Mouse (Mus musculus) left cerebral cortex, adult 18-20 months (tissue): ENCODE results near the gene Ckb. TPM values are rescaled to one million over a fixed set of nuclear protein-coding genes. Genes with fewer than 3 reads are reported as not detected.
"Not testable (repeated sequence)": the region's sequence is repeated elsewhere in the genome, so short reads cannot be mapped to it uniquely, and the experiment has no call there.

Experiments
- DNase-seq, 2 experiments: peaks; one replicate each; pipeline ENCODE4 v3.0.0; 2021 to 2022; ENCODE audit warnings: low spot score in 2 of 2, mixed read lengths in 1 of 2
- long read RNA-seq, 2 experiments: library from polyadenylated mRNA; stranded (forward); transcript quantifications; one replicate each; pipeline ENCODE4 v2.0.0; 2021
- total RNA-seq, 2 experiments: library from RNA; stranded (reverse); gene quantifications; 2 replicates each; pipeline ENCODE4 v1.2.3; 2021

The Ckb gene
- 1,000 to 10,000 TPM; 1,960 to 1,962 TPM for total RNA-seq
- long read RNA-seq, experiment 1, transcript Ckb-204 (2 exons, 2,839 nt), result minor isoform, 31 of 3,326 reads
- long read RNA-seq, experiment 1, transcript Ckb-201 (8 exons, 1,472 nt), result major isoform, 2,931 of 3,326 reads
- long read RNA-seq, experiment 1, partial matches to known transcripts, result 245 of 3,326 reads
- long read RNA-seq, experiment 1, other reads (novel, unspliced or antisense), result 119 of 3,326 reads
- long read RNA-seq, experiment 2, transcript Ckb-201 (8 exons, 1,472 nt), result major isoform, 2,620 of 2,941 reads
- long read RNA-seq, experiment 2, transcript Ckb-204 (2 exons, 2,839 nt), result minor isoform, 23 of 2,941 reads
- long read RNA-seq, experiment 2, partial matches to known transcripts, result 218 of 2,941 reads
- long read RNA-seq, experiment 2, other reads (novel, unspliced or antisense), result 80 of 2,941 reads

DNA sequence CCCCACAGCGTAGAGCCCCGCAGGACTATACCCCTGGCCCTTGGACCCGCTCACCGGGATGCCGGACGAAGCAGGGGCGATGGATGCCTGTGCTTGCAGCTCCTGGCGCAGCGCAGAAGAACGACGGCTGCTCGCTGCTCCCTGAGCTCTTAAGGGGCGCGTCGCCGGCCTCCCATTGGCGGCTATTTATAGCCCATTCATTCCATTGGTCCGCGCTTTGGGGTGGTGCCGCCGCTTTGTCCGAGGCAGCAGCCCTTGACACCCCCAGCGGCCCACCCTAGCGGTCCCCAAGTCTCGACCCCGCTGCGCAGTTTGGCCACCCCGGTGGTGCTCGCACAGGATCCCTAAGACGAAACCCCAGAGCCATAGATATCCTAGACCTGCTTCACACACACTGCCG is at the start of gene Ckb:
TSS of gene Ckb (minus strand) at position 163 of the 400 bp plus-strand sequence.
- DNase-seq, result peak; percentile 93 to 95

DNA sequence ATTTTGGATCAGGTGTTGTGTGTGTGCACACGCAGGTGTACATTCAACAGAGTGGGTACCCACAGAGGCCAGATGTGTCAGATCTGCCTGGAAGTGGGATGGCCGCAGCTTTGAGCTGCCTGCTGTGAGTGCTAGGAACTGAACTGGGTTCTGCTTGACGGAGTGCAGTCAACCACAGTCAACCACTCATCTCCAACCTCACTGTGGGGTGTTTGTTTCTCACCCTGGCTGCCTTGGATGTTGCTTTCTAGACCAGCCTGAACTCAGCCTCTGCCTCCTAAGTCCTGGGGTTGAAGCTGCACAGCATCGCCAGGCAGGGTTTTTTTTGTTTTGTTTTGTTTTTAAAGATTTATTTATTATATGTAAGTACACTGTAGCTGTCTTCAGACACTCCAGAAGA is 48.1 kb upstream of the Ckb start:
- DNase-seq, result no peak

DNA sequence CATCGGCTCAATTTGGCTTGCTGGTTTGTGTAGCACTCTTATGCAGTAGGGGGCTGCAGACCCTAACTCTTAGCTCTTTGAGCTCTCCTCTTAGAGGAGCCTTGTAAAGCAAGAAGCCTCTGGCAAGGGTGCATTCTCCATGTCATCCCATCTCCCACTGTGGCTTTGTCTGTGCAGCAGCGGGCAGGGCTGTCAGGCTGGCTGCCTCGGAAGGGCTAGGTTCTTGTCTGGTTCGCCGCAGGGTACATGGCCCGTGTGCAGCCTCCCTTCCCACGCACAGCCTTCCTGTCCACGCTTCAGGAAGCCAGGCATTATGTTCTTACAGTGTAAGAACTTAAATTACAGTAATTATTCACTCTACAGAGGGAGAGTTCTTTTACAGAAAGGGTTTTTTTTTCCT is 46.5 kb upstream of the Ckb start:
- DNase-seq, result no peak

- DNase-seq, result no peak
Observed at GRCm38 (mm10) chr12:111716505-111716904, 44.4 kb upstream of the Ckb start.

- DNase-seq, result not testable (repeated sequence)
Observed at GRCm38 (mm10) chr12:111713880-111714279, 41.7 kb upstream of the Ckb start.

DNA sequence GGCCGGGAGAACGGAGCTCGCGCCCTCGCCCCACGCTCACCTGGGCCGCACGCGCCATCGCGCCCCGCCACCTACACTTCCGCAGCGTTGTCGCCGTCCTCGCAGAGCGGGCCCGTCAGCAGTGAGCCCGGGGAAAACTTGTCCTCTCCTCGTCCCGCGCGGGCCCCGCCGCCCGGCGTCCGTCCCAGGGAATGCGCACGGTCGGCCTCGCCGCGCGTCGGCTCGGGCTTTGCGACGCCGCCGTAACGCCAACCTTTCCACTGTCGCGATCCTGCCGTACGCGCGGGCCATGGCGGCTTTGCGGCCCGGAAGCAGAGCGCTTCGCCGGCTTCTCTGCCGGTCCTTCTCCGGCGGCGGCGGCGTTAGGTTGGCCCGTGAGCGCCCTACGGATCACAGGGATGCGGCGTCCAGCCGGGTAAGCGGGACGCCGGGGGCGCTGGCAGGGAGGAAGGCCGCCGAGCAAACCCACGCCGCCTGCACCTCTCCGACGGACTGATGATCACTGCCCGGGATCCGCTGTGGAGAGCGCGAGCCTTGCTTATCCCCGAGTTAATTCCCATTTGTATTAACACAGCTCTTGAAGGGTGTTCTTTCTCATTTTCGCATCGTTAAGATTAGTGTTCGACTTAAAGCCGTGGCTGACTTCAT is 41.0 kb upstream of the Ckb start, which contains the start of the genes Bag5 and Apopt1:
TSS of gene Bag5 (minus strand) at position 254 of the 648 bp plus-strand sequence.
TSS of gene Apopt1 (plus strand) at position 258 of the 648 bp plus-strand sequence.
- peak; percentile 87 to 92 for DNase-seq

DNA sequence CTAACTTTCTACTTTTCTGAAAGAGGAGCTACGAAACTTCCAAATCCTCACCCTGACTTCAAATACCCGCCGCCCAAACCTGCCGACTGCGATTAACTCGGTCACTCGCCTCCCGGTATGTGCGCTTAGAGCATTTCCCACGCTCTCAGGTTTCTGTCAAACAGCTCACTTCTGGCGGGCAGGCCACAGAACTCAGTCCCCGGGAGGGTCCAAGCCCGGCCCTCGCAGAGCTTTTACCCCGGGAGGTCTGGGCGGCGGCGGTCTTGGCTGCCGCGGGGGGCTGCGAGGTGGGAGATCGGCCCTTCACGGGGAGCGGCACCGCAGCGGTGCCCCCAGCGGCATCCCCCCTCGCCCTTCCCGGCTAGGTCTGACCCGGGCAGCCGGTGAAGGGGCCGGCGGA is 40.3 kb upstream of the Ckb start:
- DNase-seq, result no peak

DNA sequence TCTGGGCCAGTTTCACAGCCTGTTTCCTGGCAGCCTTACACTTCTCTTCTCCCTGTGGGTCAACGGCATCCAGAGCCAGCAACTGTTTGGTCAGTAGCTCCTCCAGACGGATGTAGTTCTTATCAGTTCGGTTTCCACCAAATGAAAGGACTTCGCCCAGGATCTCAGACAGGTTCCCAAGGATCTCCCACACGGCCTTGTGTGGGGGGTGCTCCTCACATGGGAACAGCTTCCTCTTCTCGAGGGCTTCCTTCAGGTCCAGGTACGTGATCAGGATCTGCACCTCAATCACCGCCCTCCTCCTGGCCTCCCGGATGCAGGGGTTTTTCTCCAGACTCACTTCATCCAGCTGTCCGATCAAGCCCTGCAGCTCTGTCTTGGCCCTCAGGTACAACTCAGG is 38.0 kb upstream of the Ckb start:
- no peak for DNase-seq

DNA sequence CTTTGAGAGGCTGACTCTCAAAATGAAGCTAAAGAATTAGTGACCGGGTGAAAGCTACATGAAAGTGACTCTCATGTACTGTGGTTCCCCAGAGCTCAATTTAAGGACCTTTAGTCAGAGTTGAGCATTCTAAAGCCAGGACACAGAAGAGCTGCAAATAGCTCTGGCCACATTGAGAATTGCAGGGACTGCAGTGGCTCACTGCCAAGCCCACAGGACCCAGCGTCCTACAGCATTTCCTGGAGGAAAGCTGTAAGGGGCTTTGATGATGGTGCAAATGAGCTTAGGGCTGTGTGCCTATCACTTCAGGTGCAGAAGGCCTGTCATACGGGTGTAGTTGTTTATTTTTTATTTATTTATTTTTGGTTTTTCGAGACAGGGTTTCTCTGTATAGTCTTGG is 36.0 kb upstream of the Ckb start:
- DNase-seq, result peak in 1 of 2 experiments; percentile 20

- DNase-seq, result no peak
Observed at GRCm38 (mm10) chr12:111705186-111705973, 33.2 kb upstream of the Ckb start.

DNA sequence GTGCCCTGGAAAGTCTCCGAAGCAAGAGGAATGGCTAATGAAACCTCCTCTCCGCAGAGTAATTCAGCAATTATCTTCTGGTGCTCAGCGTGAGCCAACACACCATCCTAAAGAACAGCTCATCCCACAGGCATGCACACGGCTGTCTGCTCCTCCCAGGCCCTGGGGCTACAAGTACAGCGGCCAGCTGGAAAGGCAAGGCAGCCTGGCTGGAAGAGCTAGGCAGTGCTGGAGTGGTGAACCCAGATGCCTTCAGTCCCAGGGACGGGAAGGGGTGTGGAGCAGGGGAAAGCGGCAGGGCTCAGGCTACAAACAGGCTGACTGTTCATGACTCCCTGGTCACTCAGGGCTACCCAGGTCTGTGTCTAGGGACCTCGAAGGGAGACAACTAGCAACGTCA is 32.5 kb upstream of the Ckb start:
- DNase-seq, result no peak

DNA sequence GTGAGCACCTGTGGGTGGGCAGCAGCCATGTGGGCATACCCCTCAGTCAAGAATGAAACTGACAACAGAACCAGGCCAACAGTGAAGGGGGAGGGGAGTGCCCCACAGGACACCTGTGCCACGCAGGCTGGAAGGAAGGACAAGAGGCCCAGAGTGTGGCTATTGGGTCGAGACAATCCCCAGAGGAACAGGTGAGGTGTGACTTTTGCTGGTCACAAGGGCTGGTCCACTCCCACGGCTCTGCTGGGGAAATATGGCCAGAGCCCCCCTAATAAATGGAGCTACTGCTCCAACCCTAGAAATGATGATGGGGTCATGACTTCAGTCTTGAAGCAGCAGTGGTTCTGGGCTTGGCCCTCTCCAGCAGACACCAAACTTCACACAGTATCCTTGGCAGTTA is 31.2 kb upstream of the Ckb start:
- no peak for DNase-seq

- peak in 1 of 2 experiments; percentile 73 for DNase-seq
Observed at GRCm38 (mm10) chr12:111700920-111701458, 28.9 kb upstream of the Ckb start.

GRCm38 (mm10) chr12:111699542-111699941 is 27.4 kb upstream of the Ckb start:
- DNase-seq, result no peak

DNA sequence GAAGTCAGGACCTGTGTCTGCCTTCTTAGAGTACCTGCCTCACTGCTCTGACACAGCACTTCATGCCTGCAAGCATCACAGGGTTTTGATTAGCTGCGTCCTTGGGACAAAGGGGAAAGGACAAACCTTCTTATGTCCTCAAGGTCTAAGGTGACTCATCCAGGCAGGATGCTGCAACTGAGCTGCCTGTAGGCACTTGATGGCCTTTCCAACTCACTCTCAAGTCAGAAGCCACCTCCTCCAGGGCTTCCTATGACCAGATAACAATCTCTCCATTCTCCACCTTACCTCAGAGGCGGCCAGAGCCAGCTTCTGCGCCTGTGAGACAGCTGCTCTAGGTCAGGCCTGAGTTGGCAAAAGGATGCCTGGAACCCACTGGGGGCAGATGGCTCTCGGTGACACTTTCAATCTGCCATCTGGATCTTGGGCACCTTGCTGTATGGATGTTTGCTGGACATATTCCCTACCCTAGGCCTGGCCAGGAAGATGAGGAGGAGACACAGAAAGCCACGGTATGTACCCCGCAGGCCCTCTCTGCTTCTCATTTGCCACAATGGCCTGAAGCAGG is 26.3 kb upstream of the Ckb start:
- DNase-seq, result no peak

- DNase-seq, result no peak
Observed at GRCm38 (mm10) chr12:111697708-111698107, 25.6 kb upstream of the Ckb start.

DNA sequence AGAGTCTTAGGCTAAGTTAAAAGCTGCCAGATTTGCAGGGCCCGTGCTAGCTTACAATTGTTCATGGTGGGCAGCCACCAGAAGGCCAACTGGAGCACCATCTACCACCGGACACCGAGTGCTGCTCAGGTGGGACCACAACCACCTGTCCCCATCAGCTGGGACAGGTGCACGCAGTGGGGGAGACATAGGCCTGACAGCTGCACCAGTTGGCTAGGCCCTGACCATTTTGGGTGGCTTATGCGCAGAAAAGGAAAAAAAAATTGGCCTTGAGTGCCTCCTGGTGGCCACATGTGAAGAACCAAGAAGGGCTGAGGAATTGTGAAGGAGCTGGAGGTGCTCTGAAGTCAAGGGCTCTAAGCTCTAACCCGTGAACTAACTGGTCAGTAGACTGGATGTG is 24.1 kb upstream of the Ckb start:
- peak; percentile 78 for DNase-seq

GRCm38 (mm10) chr12:111694880-111695804 is 23.0 kb upstream of the Ckb start:
- no peak for DNase-seq

DNA sequence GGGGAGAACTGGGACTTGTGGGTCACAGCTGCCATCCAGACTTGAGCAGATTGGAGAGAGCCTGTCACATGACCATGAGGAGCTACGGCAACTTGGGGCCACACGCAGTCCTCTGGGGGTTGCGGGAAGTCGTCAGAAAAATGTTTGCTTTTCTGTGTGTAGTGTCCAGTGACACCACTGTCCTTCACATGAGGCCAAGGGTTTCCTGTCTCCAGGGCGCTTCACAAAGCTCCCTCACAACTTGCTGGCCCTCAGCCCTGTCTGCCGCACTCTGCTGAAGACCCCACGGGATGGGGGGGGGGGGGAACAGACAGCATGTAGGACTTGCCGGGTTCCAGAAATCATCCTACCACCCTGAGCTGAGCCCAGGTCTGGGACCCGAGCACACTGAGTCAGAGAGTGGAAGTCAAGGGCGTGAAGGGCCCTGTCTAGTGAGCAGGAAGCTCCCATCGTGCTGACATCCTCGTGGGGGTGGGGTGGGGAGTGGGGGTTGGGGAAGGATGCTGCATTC is 22.2 kb upstream of the Ckb start:
- no peak for DNase-seq
